Mouse (Mus musculus) liver, postnatal 0 days (tissue): ENCODE measurements at regions not wholly inside any gene's neighbourhood (a gene's known extent, or its start where the extent isn't known, plus 50 kb on each side); places are given as distances from the start of the nearest gene placed in this dataset.

Experiments used
- ATAC-seq: fragments of 200-750 bp; cut with Nextera tagmentation; 2 replicates; pipeline ENCODE4 v1.8.0; 2017; ENCODE audit warnings: mild to moderate bottlenecking, moderate library complexity
- DNase-seq: peaks from one replicate; pipeline ENCODE4 v3.0.0-alpha.2; 2016
- H3K27ac ChIP-seq: fragments of 300-500 bp; sonication (generic); 2 replicates; pipeline ENCODE4 v1.5.1; 2014; ENCODE audit warnings: antibody characterized with exemption, moderate library complexity, mild to moderate bottlenecking, low read depth
- H3K27me3 ChIP-seq: fragments of 300-500 bp; sonication (generic); 2 replicates; pipeline ENCODE4 v1.6.1; 2014; ENCODE audit warnings: low read length, control low read depth, mixed read lengths; ENCODE audit not compliant: insufficient read depth
- H3K36me3 ChIP-seq: fragments of 300-500 bp; sonication (generic); replicated peaks from 2 replicates; pipeline ENCODE4 v1.6.1; 2014; ENCODE audit warnings: mild to moderate bottlenecking, control low read depth, low read length, moderate library complexity, mixed read lengths; ENCODE audit not compliant: insufficient read depth
- H3K4me1 ChIP-seq: fragments of 300-500 bp; sonication (generic); 2 replicates; pipeline ENCODE4 v1.6.1; 2014; ENCODE audit warnings: antibody characterized with exemption, mild to moderate bottlenecking, control low read depth; ENCODE audit not compliant: insufficient read depth
- H3K4me2 ChIP-seq: fragments of 300-500 bp; sonication (generic); 2 replicates; pipeline ENCODE4 v1.6.1; 2014; ENCODE audit warnings: low read depth, mild to moderate bottlenecking, low read length, moderate library complexity, mixed read lengths
- H3K4me3 ChIP-seq: fragments of 300-500 bp; sonication (generic); 2 replicates; pipeline ENCODE4 v1.5.1; 2014; ENCODE audit warnings: low read depth, low read length
- H3K9ac ChIP-seq: fragments of 300-500 bp; sonication (generic); replicated peaks from 2 replicates; pipeline ENCODE4 v1.6.1; 2014; ENCODE audit warnings: mild to moderate bottlenecking, moderate library complexity
- H3K9me3 ChIP-seq: fragments of 300-500 bp; sonication (generic); 2 replicates; pipeline ENCODE4 v1.6.1; 2016; ENCODE audit warnings: mild to moderate bottlenecking, control low read depth, low read length, mixed read lengths
- CTCF ChIP-seq: sonication (generic); IDR thresholded peaks from 2 replicates; pipeline ENCODE4 v1.5.1; 2016; ENCODE audit warnings: antibody characterized with exemption, low read depth
- EP300 ChIP-seq: IDR thresholded peaks from 2 replicates; pipeline ENCODE4 v1.6.1; 2016; ENCODE audit warnings: antibody characterized with exemption, low read depth, mild to moderate bottlenecking
- WGBS: fragments of 180-500 bp; shearing (Covaris S2); extraction: QIAGEN DNeasy Blood & Tissue Kit; methylation state at CpG from one replicate; pipeline ENCODE4 v1.1.7; 2014; ENCODE audit not compliant: insufficient replicate concordance; 5-methylcytosine and 5-hydroxymethylcytosine counted together

DNA sequence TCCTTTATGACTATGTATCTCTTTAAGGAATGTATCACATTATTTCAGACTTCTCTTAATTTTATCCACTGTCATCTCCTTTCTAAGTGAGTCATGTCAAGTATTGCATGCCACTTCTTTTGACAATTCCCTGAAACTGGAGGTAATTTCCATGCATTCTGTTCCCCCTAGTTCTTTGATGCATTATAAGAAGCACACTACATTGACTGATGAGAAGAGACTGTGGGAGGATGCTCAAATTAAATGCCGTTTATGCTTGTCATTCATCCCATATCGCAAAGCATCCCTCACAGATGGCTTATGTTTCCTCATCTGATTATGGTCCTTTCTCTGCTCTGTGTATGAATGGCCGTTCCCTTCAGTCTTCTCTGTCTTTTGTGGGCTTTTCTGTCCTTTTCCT is 57.2 kb upstream of the Hypm start:
- Histone ChIP-seq H3K9me3 (no peaks in the 10 kb centered on the region), H3K9ac (no peak overlapping the region), H3K27ac (no peak overlapping the region), H3K36me3 (no peaks in the 10 kb centered on the region), H3K4me1 (no peaks in the 10 kb centered on the region), H3K27me3 (no peaks in the 10 kb centered on the region), H3K4me2 (no peak overlapping the region), H3K4me3 (no peak overlapping the region)
- no peak for TF ChIP-seq CTCF
- TF ChIP-seq EP300: no peak
- no peak for DNase-seq
- ATAC-seq: no peak
- 84% methylated on average over 3 of the region's 3 CpGs for WGBS
